Mouse (Mus musculus) CH12.LX (cell line): ENCODE measurements around the gene Ssh2. TPM values are rescaled to one million over a fixed set of nuclear protein-coding genes. Genes with fewer than 3 reads are reported as not detected.
A peak's percentile ranks its signal among the peaks of the same experiment; 100 is the strongest.

Experiments used
- DNase-seq: peaks from one replicate; pipeline ENCODE4 v3.0.0-alpha.2; 2013; ENCODE audit errors: extremely low read depth
- H3K27ac ChIP-seq: 2 replicates; pipeline ENCODE4 v1.5.1; 2012; ENCODE audit warnings: low read depth, mild to moderate bottlenecking, control low read depth, moderate library complexity; ENCODE audit not compliant: insufficient read depth
- H3K27me3 ChIP-seq: replicated peaks from 2 replicates; pipeline ENCODE3; 2012; ENCODE audit warnings: inconsistent platforms
- H3K36me3 ChIP-seq, 2 experiments: replicated peaks in 1 of 2; 2 replicates each; pipeline versions ENCODE3 to v1.6.1; 2012; ENCODE audit warnings: inconsistent platforms in 1 of 2, low read length in 1 of 2, mild to moderate bottlenecking in 1 of 2, mixed read lengths in 1 of 2, moderate library complexity in 1 of 2; ENCODE audit not compliant: control insufficient read depth in 1 of 2, insufficient read depth in 1 of 2
- H3K4me1 ChIP-seq, 2 experiments: 2 replicates each; pipeline ENCODE4 v1.6.1; 2012; ENCODE audit warnings: inconsistent platforms in 1 of 2, moderate library complexity in 1 of 2; ENCODE audit not compliant: insufficient read depth in 2 of 2, control insufficient read depth in 1 of 2
- H3K4me2 ChIP-seq: 2 replicates; pipeline ENCODE4 v1.6.1; 2012; ENCODE audit warnings: low read depth, mild to moderate bottlenecking, control low read depth; ENCODE audit not compliant: poor library complexity, insufficient read depth, severe bottlenecking
- H3K4me3 ChIP-seq, 3 experiments: fragments of 150-350 bp in 1 of 3; sonication (generic) in 1 of 3; replicated peaks in 1 of 3; 2 replicates each; pipeline versions ENCODE3 to v1.5.1; 2011 to 2012; ENCODE audit warnings: low read depth in 2 of 3, low read length in 2 of 3, mild to moderate bottlenecking in 2 of 3, moderate library complexity in 2 of 3, control low read depth in 1 of 3, improper control_type of control experiment in 1 of 3, inconsistent platforms in 1 of 3, mixed read lengths in 1 of 3; ENCODE audit not compliant: poor library complexity in 1 of 3
- H3K79me2 ChIP-seq: replicated peaks from 2 replicates; pipeline ENCODE4 v1.6.1; 2012; ENCODE audit warnings: mild to moderate bottlenecking, moderate library complexity; ENCODE audit not compliant: control insufficient read depth, poor library complexity, insufficient read depth, severe bottlenecking; ENCODE audit errors: extremely low read depth
- H3K9ac ChIP-seq: 2 replicates; pipeline ENCODE4 v1.6.1; 2012; ENCODE audit warnings: low read depth, mild to moderate bottlenecking, control low read depth, moderate library complexity; ENCODE audit not compliant: insufficient read depth
- H3K9me3 ChIP-seq: replicated peaks from 2 replicates; pipeline ENCODE3; 2012; ENCODE audit warnings: low read length, inconsistent platforms, mixed read lengths
- CHD1 ChIP-seq: IDR thresholded peaks from 2 replicates; pipeline ENCODE4 v1.6.1; 2012; ENCODE audit warnings: low read depth, low read length, improper control_type of control experiment, inconsistent platforms
- CHD2 ChIP-seq: IDR thresholded peaks from 2 replicates; pipeline ENCODE4 v1.6.1; 2011; ENCODE audit warnings: low read length, improper control_type of control experiment
- CTCF ChIP-seq, 2 experiments: IDR thresholded peaks in 1 of 2; conservative IDR thresholded peaks in 1 of 2; 2 replicates each; pipeline ENCODE4 v1.5.1; 2011 to 2012; ENCODE audit warnings: low read depth in 2 of 2, low read length in 2 of 2, improper control_type of control experiment in 1 of 2, inconsistent platforms in 1 of 2, mild to moderate bottlenecking in 1 of 2, moderate library complexity in 1 of 2
- E2F4 ChIP-seq: IDR thresholded peaks from 2 replicates; pipeline ENCODE4 v1.6.1; 2011; ENCODE audit warnings: low read depth, low read length, improper control_type of control experiment; ENCODE audit not compliant: insufficient replicate concordance
- EP300 ChIP-seq: IDR thresholded peaks from 2 replicates; pipeline ENCODE4 v1.6.1; 2011; ENCODE audit warnings: low read length, improper control_type of control experiment
- ETS1 ChIP-seq: conservative IDR thresholded peaks from 2 replicates; pipeline ENCODE4 v1.6.1; 2012; ENCODE audit warnings: low read depth, mild to moderate bottlenecking, inconsistent platforms, low read length, improper control_type of control experiment, moderate library complexity
- GABPA ChIP-seq: IDR thresholded peaks from 2 replicates; pipeline ENCODE4 v1.6.1; 2012; ENCODE audit warnings: low read depth, low read length, improper control_type of control experiment, inconsistent platforms; ENCODE audit not compliant: insufficient replicate concordance
- JUN ChIP-seq: IDR thresholded peaks from 2 replicates; pipeline ENCODE4 v1.6.1; 2011; ENCODE audit warnings: low read depth, mild to moderate bottlenecking, low read length, improper control_type of control experiment, moderate library complexity; ENCODE audit not compliant: insufficient read depth
- KAT2A ChIP-seq: IDR thresholded peaks from 2 replicates; pipeline ENCODE4 v1.6.1; 2012; ENCODE audit warnings: low read length, improper control_type of control experiment, inconsistent platforms; ENCODE audit not compliant: insufficient replicate concordance
- MAFK ChIP-seq: IDR thresholded peaks from 2 replicates; pipeline ENCODE4 v1.6.1; 2011; ENCODE audit warnings: low read length, improper control_type of control experiment; ENCODE audit not compliant: insufficient replicate concordance
- MAZ ChIP-seq: IDR thresholded peaks from 2 replicates; pipeline ENCODE4 v1.6.1; 2012; ENCODE audit warnings: low read depth, mild to moderate bottlenecking, inconsistent platforms, low read length, improper control_type of control experiment, moderate library complexity
- MEF2A ChIP-seq: IDR thresholded peaks from 2 replicates; pipeline ENCODE4 v1.6.1; 2014; ENCODE audit warnings: low read depth, mild to moderate bottlenecking, inconsistent platforms, low read length, improper control_type of control experiment, borderline replicate concordance
- MYC ChIP-seq: IDR thresholded peaks from 2 replicates; pipeline ENCODE4 v1.6.1; 2011; ENCODE audit warnings: low read depth, mild to moderate bottlenecking, improper control_type of control experiment, low read length
- PAX5 ChIP-seq: IDR thresholded peaks from 2 replicates; pipeline ENCODE4 v1.6.1; 2012; ENCODE audit warnings: low read length, inconsistent platforms, mixed read lengths
- POLR2A ChIP-seq: IDR thresholded peaks from 2 replicates; pipeline ENCODE4 v1.6.1; 2011; ENCODE audit warnings: low read depth, mild to moderate bottlenecking, improper control_type of control experiment, low read length
- POLR2AphosphoS2 ChIP-seq: IDR thresholded peaks from 2 replicates; pipeline ENCODE4 v1.6.1; 2011; ENCODE audit warnings: low read depth, low read length, improper control_type of control experiment
- RAD21 ChIP-seq: IDR thresholded peaks from 2 replicates; pipeline ENCODE4 v1.6.1; 2011; ENCODE audit warnings: low read depth, mild to moderate bottlenecking, low read length, improper control_type of control experiment, moderate library complexity
- RCOR1 ChIP-seq: conservative IDR thresholded peaks from 2 replicates; pipeline ENCODE4 v1.6.1; 2012; ENCODE audit warnings: low read depth, mild to moderate bottlenecking, inconsistent platforms, low read length, improper control_type of control experiment
- SIN3A ChIP-seq: IDR thresholded peaks from 2 replicates; pipeline ENCODE4 v1.6.1; 2012; ENCODE audit warnings: low read length, improper control_type of control experiment, inconsistent platforms
- SMC3 ChIP-seq: IDR thresholded peaks from 2 replicates; pipeline ENCODE4 v1.6.1; 2011; ENCODE audit warnings: low read depth, low read length, improper control_type of control experiment
- TBP ChIP-seq: conservative IDR thresholded peaks from 2 replicates; pipeline ENCODE4 v1.6.1; 2011; ENCODE audit warnings: low read depth, low read length, improper control_type of control experiment
- TCF12 ChIP-seq: IDR thresholded peaks from 2 replicates; pipeline ENCODE4 v1.6.1; 2014; ENCODE audit warnings: low read depth, mild to moderate bottlenecking, inconsistent platforms, low read length, improper control_type of control experiment
- ZC3H11A ChIP-seq: IDR thresholded peaks from 2 replicates; pipeline ENCODE4 v1.6.1; 2012; ENCODE audit warnings: low read depth, mild to moderate bottlenecking, inconsistent platforms, low read length, improper control_type of control experiment
- ZMIZ1 ChIP-seq: IDR thresholded peaks from 2 replicates; pipeline ENCODE4 v1.6.1; 2012; ENCODE audit warnings: low read depth, mild to moderate bottlenecking, inconsistent platforms, low read length, improper control_type of control experiment
- ZNF384 ChIP-seq: IDR thresholded peaks from 2 replicates; pipeline ENCODE4 v1.6.1; 2012; ENCODE audit warnings: low read depth, low read length, improper control_type of control experiment, inconsistent platforms
- dilution Hi-C: fragments of 300-500 bp; cut with MboI; formaldehyde crosslinking; loops from 2 replicates; pipeline ENCODE4 v1.14.3; 2020; ENCODE audit warnings: low sequenced_read_pairs; ENCODE audit not compliant: extremely low pct_unique_long_range_greater_than_20kb, extremely low pct_ligation_motif_present
- in situ Hi-C: fragments of 300-500 bp; cut with MboI; formaldehyde crosslinking; loops from 3 replicates; pipeline ENCODE4 v1.14.3; 2019; ENCODE audit warnings: low sequenced_read_pairs, low pct_ligation_motif_present, low pct_unique_long_range_greater_than_20kb, mixed read lengths
- polyA plus RNA-seq: library from polyadenylated mRNA; unstranded; fragments of >175 nt; gene quantifications from 2 replicates; pipeline ENCODE4 v1.2.1, GENCODE M21; 2012; ENCODE audit warnings: low read depth; ENCODE audit not compliant: insufficient read length
- total RNA-seq, 2 experiments: library from RNA; depleted of rRNA; stranded (reverse); fragments of 300-350 nt in 1 of 2; fragments of >200 nt in 1 of 2; gene quantifications; 2 replicates each; pipeline ENCODE4 v1.2.3; 2012 to 2014

Ssh2 gene
- total and polyA plus RNA-seq, 3 experiments, result 5.9 to 14.6 (median 6.3) TPM

- DNase-seq, result no peak
- H3K27me3 ChIP-seq, result no peaks in the 10 kb centered on the region
- peaks cover 61 to 95% of the 10 kb centered on the region in 2 experiments for H3K36me3 ChIP-seq
- no peaks in the 10 kb centered on the region for H3K79me2 ChIP-seq
- dilution Hi-C loops (no loop called here), in situ Hi-C loops (no loop called here)
- no peak overlapping the region for H3K27ac ChIP-seq
- no peak overlapping the region for H3K4me3 ChIP-seq
- peaks cover 7 to 27% of the 10 kb centered on the region in 2 experiments for H3K4me1 ChIP-seq
- H3K9me3 ChIP-seq, result no peaks in the 10 kb centered on the region
- TF ChIP-seq ZNF384 (no peak), POLR2A (no peak), MAZ (no peak), RCOR1 (no peak), TCF12 (no peak), JUN (no peak), RAD21 (no peak), POLR2AphosphoS2 (no peak), CHD1 (no peak), GABPA (no peak), SMC3 (no peak), CHD2 (no peak), E2F4 (no peak), ETS1 (no peak), CTCF (conservative IDR thresholded peaks at IDR 0.05 in 1 of 2, IDR thresholded peaks at IDR 0.05 in 1 of 2; ENCODE audit: low read depth in 2 of 2, low read length in 2 of 2) (no peak), SIN3A (no peak), MYC (no peak), ZC3H11A (no peak), EP300 (no peak), MAFK (no peak)
- H3K9ac ChIP-seq, result no peak overlapping the region
- no peak overlapping the region for H3K4me2 ChIP-seq
These were observed 289.3 kb downstream of the Ssh2 start for GRCm38 (mm10) chr11:77505291-77505980.

GRCm38 (mm10) chr11:77506273-77506672 is 290.2 kb downstream of the Ssh2 start:
- in situ Hi-C loops, result no loop called here
- H3K4me3 ChIP-seq, result no peak overlapping the region
- peaks cover 7 to 21% of the 10 kb centered on the region in 2 experiments for H3K4me1 ChIP-seq
- no peak overlapping the region for H3K9ac ChIP-seq
- H3K9me3 ChIP-seq, result no peaks in the 10 kb centered on the region
- no peaks in the 10 kb centered on the region for H3K27me3 ChIP-seq
- H3K27ac ChIP-seq, result no peak overlapping the region
- TF ChIP-seq KAT2A (no peak), MAFK (peak; percentile 62; the same call in 1 of the 2 replicates), MAZ (no peak), ZMIZ1 (no peak), PAX5 (no peak), TBP (no peak), MEF2A (no peak)
- no peak for DNase-seq
- dilution Hi-C loops, result no loop called here
- H3K36me3 ChIP-seq, result peaks cover 57 to 91% of the 10 kb centered on the region in 2 experiments
- H3K4me2 ChIP-seq, result no peak overlapping the region
- H3K79me2 ChIP-seq, result no peaks in the 10 kb centered on the region
